Mouse (Mus musculus) neutrophil, adult 5-6 weeks (primary cell): Measurements from ENCODE around the gene Dtl. TPM values are rescaled to one million over a fixed set of nuclear protein-coding genes. Genes with fewer than 3 reads are reported as not detected.

Experiments
- ATAC-seq: fragments of 151-379, 151-347 bp; 2 replicates; pipeline ENCODE4 v1.8.0; 2017; ENCODE audit warnings: mild to moderate bottlenecking, moderate TSS enrichment; ENCODE audit not compliant: insufficient number of reproducible peaks, poor library complexity, low FRiP score, severe bottlenecking; ENCODE audit errors: extremely low read depth
- total RNA-seq: library from RNA; stranded (forward); fragments of 200-1000 nt; gene quantifications from 2 replicates; pipeline ENCODE4 v1.2.3, GENCODE M21; 2017

Dtl gene
- total RNA-seq, 1 experiment from 2014 or later = 0.58 TPM

DNA sequence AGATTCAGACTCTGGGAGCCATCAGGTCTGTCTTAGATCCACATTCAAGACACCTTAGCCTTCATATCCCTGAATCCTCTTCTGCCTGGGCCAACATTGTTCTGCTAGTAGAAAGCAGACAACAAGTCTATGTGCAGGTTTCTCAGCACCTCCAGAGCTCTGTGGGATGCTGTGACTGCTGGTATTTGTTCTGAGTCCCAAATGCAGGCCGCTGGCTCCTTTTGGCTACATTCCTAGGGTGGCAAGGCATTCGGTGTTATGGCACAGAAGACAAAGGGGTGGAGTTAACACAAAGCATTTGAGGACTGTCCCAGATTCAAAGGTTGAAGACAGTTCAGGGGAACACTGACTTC lies 81.1 kb downstream of the Dtl start:
- no peak for ATAC-seq

DNA sequence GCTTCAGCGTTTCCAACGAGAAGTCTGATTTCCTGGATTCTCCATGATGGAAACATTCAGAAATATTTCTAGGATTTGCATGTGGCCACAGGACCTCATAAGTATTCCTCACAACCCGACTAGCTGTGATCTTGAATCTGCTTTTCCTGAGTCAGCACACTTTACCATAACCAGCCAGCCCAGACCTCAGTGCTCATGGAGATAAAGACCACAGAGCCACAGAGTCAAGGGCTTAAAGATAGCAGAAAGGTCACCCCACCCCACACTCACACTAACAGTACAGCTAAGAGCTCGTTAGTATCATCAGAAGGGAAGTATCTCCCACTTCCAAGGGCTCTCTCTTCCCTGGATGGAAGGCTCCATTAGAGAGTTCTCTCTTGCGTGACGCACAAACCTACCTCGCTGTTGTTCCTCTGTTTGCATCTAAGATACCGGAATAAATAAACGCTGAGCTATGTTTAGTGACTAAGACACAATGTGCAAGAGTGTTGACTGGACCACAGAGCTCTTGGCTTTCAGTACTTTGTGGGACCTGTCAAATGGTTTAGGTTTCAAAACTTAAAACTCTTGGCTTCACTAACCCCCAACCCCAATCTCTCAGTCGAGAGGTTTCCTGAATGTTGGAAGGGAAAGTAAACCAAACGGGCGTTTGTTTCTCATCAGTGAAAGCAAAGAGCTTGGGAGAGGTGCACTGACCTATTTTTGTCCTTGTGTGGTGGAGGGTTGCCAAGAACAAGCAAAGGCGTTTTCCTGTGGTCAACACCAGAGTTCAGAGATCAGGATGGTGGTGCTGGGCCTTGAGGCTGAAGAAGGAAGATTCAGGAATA lies 81.7 kb downstream of the Dtl start:
- ATAC-seq = no peak

GRCm38 (mm10) chr1:191490446-191490845 lies 84.9 kb downstream of the Dtl start:
- no peak for ATAC-seq

Other genes starting within 250 kb of the Dtl start
- 19.2 and 19.5 TPM in 2 replicates for gene Tmem206, start 249.6 kb downstream of the Dtl start, total RNA-seq
- 341 and 410 TPM in 2 replicates for gene Ppp2r5a, start 172.3 kb downstream of the Dtl start, total RNA-seq
- 42.8 and 43.1 TPM in 2 replicates for gene Ints7, start 92 bp upstream of the Dtl start, total RNA-seq
- 66.2 and 69.4 TPM in 2 replicates for gene Lpgat1, start 142.3 kb upstream of the Dtl start, total RNA-seq
- gene Nek2, start 245.9 kb upstream of the Dtl start, total RNA-seq = 1.5 and 2.3 TPM in 2 replicates